Mouse (Mus musculus): ENCODE results near the gene Bola1. TPM values are rescaled to one million over a fixed set of nuclear protein-coding genes. Genes with fewer than 3 reads are reported as not detected.
A peak's percentile ranks its signal among the peaks of the same experiment; 100 is the strongest.
"Not testable (repeated sequence)": the region's sequence is repeated elsewhere in the genome, so short reads cannot be mapped to it uniquely, and the experiment has no call there.

The Bola1 gene
- polyA plus RNA-seq, 1 experiment = 28.1 TPM

GRCm38 (mm10) chr3:96226695-96227648 lies 7.5 kb upstream of the Bola1 start:
- no peak for DNase-seq (ENCODE audit: low spot score)

GRCm38 (mm10) chr3:96225421-96225820 lies 5.9 kb upstream of the Bola1 start:
- DNase-seq (ENCODE audit: low spot score) = no peak

- DNase-seq (ENCODE audit: low spot score) = no peak
These were observed 3.3 kb upstream of the Bola1 start for GRCm38 (mm10) chr3:96222774-96223173.

- DNase-seq (ENCODE audit: low spot score) = no peak
These were observed 2.1 kb upstream of the Bola1 start for GRCm38 (mm10) chr3:96221640-96222038.

- peak; percentile 72 for DNase-seq (ENCODE audit: low spot score)
These were observed 1.5 kb upstream of the Bola1 start, which contains the start of the genes Hist2h2ac and Hist2h2be for GRCm38 (mm10) chr3:96220765-96221639. TSS of gene Hist2h2ac (minus strand) at chr3:96220880. TSS of gene Hist2h2be (plus strand) at chr3:96221119.

GRCm38 (mm10) chr3:96220131-96220764 lies 739 bp upstream of the Bola1 start:
- DNase-seq (ENCODE audit: low spot score) = peak; percentile 67

- no peak for DNase-seq (ENCODE audit: low spot score)
These were observed 293 bp downstream of the Bola1 start for GRCm38 (mm10) chr3:96219191-96219641.

GRCm38 (mm10) chr3:96209242-96209641 lies 10.3 kb downstream of the Bola1 start:
- no peak for DNase-seq (ENCODE audit: low spot score)

- no peak for DNase-seq (ENCODE audit: low spot score)
These were observed 11.7 kb downstream of the Bola1 start for GRCm38 (mm10) chr3:96207819-96208218.

- DNase-seq (ENCODE audit: low spot score) = no peak
These were observed 19.8 kb downstream of the Bola1 start for GRCm38 (mm10) chr3:96199731-96200130.

GRCm38 (mm10) chr3:96198601-96199251 lies 20.8 kb downstream of the Bola1 start:
- DNase-seq (ENCODE audit: low spot score) = not testable (repeated sequence)

GRCm38 (mm10) chr3:96198181-96198580 lies 21.3 kb downstream of the Bola1 start:
- no peak for DNase-seq (ENCODE audit: low spot score)

GRCm38 (mm10) chr3:96197129-96197749 lies 22.3 kb downstream of the Bola1 start:
- peak; percentile 73 for DNase-seq (ENCODE audit: low spot score)

GRCm38 (mm10) chr3:96196437-96197128 lies 22.9 kb downstream of the Bola1 start:
- no peak for DNase-seq (ENCODE audit: low spot score)

- DNase-seq (ENCODE audit: low spot score) = no peak
These were observed 23.7 kb downstream of the Bola1 start for GRCm38 (mm10) chr3:96195616-96196313.

- no peak for DNase-seq (ENCODE audit: low spot score)
These were observed 24.5 kb downstream of the Bola1 start for GRCm38 (mm10) chr3:96194966-96195365.

GRCm38 (mm10) chr3:96192977-96193376 lies 26.5 kb downstream of the Bola1 start:
- DNase-seq (ENCODE audit: low spot score) = no peak

GRCm38 (mm10) chr3:96182382-96182776 lies 37.1 kb downstream of the Bola1 start:
- DNase-seq (ENCODE audit: low spot score) = no peak
